Mouse (Mus musculus): ENCODE measurements around the gene Inafm1. TPM values are rescaled to one million over a fixed set of nuclear protein-coding genes. Genes with fewer than 3 reads are reported as not detected.
A peak's percentile ranks its signal among the peaks of the same experiment; 100 is the strongest.

Inafm1 gene
- total RNA-seq, 1 experiment, result 2.1 TPM

DNA sequence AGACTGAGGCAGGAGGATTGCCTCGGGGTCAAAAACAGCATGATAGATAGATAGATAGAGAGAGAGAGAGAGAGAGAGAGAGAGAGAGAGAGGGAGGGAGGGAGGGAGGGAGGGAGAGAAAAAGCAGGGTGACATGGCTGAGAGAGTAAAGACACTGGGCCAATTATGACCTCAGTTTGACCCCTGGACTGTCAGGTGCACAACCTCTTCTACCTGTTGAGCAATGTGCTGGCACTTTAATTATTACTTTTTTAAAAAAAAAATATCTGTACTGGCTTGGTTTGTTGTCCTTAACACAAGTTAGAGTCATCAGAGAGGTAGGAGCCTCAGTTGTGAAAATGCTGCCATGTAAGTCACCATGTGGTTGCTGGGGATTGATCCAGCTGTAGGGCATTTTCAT is 14.4 kb upstream of the Inafm1 start:
- no peak overlapping the region for H3K4me3 ChIP-seq (ENCODE audit: insufficient read depth in 1 of 2, low read depth in 1 of 2, low read length in 2 of 2, poor library complexity in 1 of 2, severe bottlenecking in 1 of 2)
- peaks cover 0 to 6% of the 10 kb centered on the region in 2 experiments; a peak in 2 of 4 replicates for H3K4me1 ChIP-seq (ENCODE audit: control insufficient read depth in 2 of 2, insufficient read depth in 2 of 2, low read length in 2 of 2, poor library complexity in 1 of 2)
- TF ChIP-seq MAFK (IDR thresholded peaks at IDR 0.05; ENCODE audit: insufficient read depth, low read depth, low read length) (no peak), ZNF384 (IDR thresholded peaks at IDR 0.05; ENCODE audit: low read depth, low read length) (no peak), HCFC1 (IDR thresholded peaks at IDR 0.05; ENCODE audit: borderline replicate concordance, insufficient read depth, low read length) (no peak), CHD2 (IDR thresholded peaks at IDR 0.05; ENCODE audit: low read depth, low read length) (no peak), ZC3H11A (IDR thresholded peaks at IDR 0.05; ENCODE audit: borderline replicate concordance, low read depth, low read length) (no peak)
- no peak overlapping the region for H3K9ac ChIP-seq (ENCODE audit: insufficient read depth, low read depth, low read length, poor library complexity, severe bottlenecking)
- H3K36me3 ChIP-seq (ENCODE audit: control insufficient read depth, insufficient read depth, low read length, poor library complexity, severe bottlenecking), result peaks cover 8% of the 10 kb centered on the region
- DNase-seq (ENCODE audit: low read depth, low spot score), result no peak
- in situ Hi-C loops (cut with MboI; ENCODE audit: low sequenced_read_pairs in 2 of 2, unreplicated experiment in 2 of 2), result no loop called here
- H3K9me3 ChIP-seq (ENCODE audit: control insufficient read depth, insufficient read depth, low read depth, low read length), result no peaks in the 10 kb centered on the region
- no peak overlapping the region for H3K27ac ChIP-seq (ENCODE audit: insufficient read depth, low read depth, low read length, poor library complexity, severe bottlenecking)

DNA sequence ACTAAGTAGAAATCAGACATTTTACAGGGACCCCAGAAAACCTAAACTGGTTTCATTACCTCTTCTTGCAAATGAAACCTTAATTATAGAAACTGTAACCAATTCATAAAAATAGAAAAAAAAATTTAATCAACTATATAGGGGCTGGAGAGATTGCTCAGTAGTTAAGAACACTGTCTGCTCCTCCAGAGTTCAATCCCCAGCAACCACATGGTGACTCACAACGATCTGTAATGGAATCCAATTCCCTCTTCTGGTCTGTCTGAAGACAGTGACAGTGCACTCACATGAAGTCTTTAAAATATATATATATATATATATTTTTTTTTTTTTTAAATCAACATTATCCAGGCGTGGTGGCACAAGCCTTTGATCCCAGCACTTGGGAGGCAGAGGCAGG is 13.6 kb upstream of the Inafm1 start:
- no peak for DNase-seq (ENCODE audit: low read depth, low spot score)
- TF ChIP-seq HCFC1 (IDR thresholded peaks at IDR 0.05; ENCODE audit: borderline replicate concordance, insufficient read depth, low read length), result no peak
- TF ChIP-seq ZNF384 (IDR thresholded peaks at IDR 0.05; ENCODE audit: low read depth, low read length), result no peak
- no peak for TF ChIP-seq MAFK (IDR thresholded peaks at IDR 0.05; ENCODE audit: insufficient read depth, low read depth, low read length)
- no peak for TF ChIP-seq ZC3H11A (IDR thresholded peaks at IDR 0.05; ENCODE audit: borderline replicate concordance, low read depth, low read length)
- TF ChIP-seq CHD2 (IDR thresholded peaks at IDR 0.05; ENCODE audit: low read depth, low read length), result no peak
- in situ Hi-C loops (cut with MboI; ENCODE audit: low sequenced_read_pairs in 2 of 2, unreplicated experiment in 2 of 2), result no loop called here
- Histone ChIP-seq H3K4me1 (ENCODE audit: control insufficient read depth in 2 of 2, insufficient read depth in 2 of 2, low read length in 2 of 2, poor library complexity in 1 of 2) (peaks cover 0 to 6% of the 10 kb centered on the region in 2 experiments; a peak in 2 of 4 replicates), H3K27ac (ENCODE audit: insufficient read depth, low read depth, low read length, poor library complexity, severe bottlenecking) (no peak overlapping the region; the same call in 1 of the 2 replicates), H3K4me3 (ENCODE audit: insufficient read depth in 1 of 2, low read depth in 1 of 2, low read length in 2 of 2, poor library complexity in 1 of 2, severe bottlenecking in 1 of 2) (peak overlapping the region; percentile 83 to 86), H3K9me3 (ENCODE audit: control insufficient read depth, insufficient read depth, low read depth, low read length) (no peaks in the 10 kb centered on the region), H3K9ac (ENCODE audit: insufficient read depth, low read depth, low read length, poor library complexity, severe bottlenecking) (peak overlapping the region; percentile 92; the same call in 1 of the 2 replicates), H3K36me3 (ENCODE audit: control insufficient read depth, insufficient read depth, low read length, poor library complexity, severe bottlenecking) (peaks cover 14% of the 10 kb centered on the region)

- TF ChIP-seq MAFK (IDR thresholded peaks at IDR 0.05; ENCODE audit: insufficient read depth, low read depth, low read length), result no peak
- 0 out of 2 replicates have a peak, but pooled peaks have one; percentile 42 for TF ChIP-seq HCFC1 (IDR thresholded peaks at IDR 0.05; ENCODE audit: borderline replicate concordance, insufficient read depth, low read length)
- TF ChIP-seq ZC3H11A (IDR thresholded peaks at IDR 0.05; ENCODE audit: borderline replicate concordance, low read depth, low read length), result no peak
- Histone ChIP-seq H3K36me3 (ENCODE audit: control insufficient read depth, insufficient read depth, low read length, poor library complexity, severe bottlenecking) (peaks cover 15% of the 10 kb centered on the region), H3K4me1 (ENCODE audit: control insufficient read depth in 2 of 2, insufficient read depth in 2 of 2, low read length in 2 of 2, poor library complexity in 1 of 2) (peaks cover 0 to 6% of the 10 kb centered on the region in 2 experiments; a peak in 2 of 4 replicates), H3K9me3 (ENCODE audit: control insufficient read depth, insufficient read depth, low read depth, low read length) (no peaks in the 10 kb centered on the region), H3K4me3 (ENCODE audit: insufficient read depth in 1 of 2, low read depth in 1 of 2, low read length in 2 of 2, poor library complexity in 1 of 2, severe bottlenecking in 1 of 2) (peak within 1 kb of the TSS; percentile 86 to 94), H3K27ac (ENCODE audit: insufficient read depth, low read depth, low read length, poor library complexity, severe bottlenecking) (peak within 1 kb of the TSS; percentile 99), H3K9ac (ENCODE audit: insufficient read depth, low read depth, low read length, poor library complexity, severe bottlenecking) (peak within 1 kb of the TSS; percentile 92)
- in situ Hi-C loops (cut with MboI; ENCODE audit: low sequenced_read_pairs in 2 of 2, unreplicated experiment in 2 of 2), result no loop called here
- DNase-seq (ENCODE audit: low read depth, low spot score), result peak; percentile 100
Measured at GRCm38 (mm10) chr7:16286026-16286961, 12.9 kb upstream of the Inafm1 start, which contains the start of gene Ccdc9. Gene Ccdc9, minus strand, starts transcription at chr7:16286795.

GRCm38 (mm10) chr7:16285450-16286025 is 12.1 kb upstream of the Inafm1 start:
- Histone ChIP-seq H3K9me3 (ENCODE audit: control insufficient read depth, insufficient read depth, low read depth, low read length) (no peaks in the 10 kb centered on the region), H3K4me3 (ENCODE audit: insufficient read depth in 1 of 2, low read depth in 1 of 2, low read length in 2 of 2, poor library complexity in 1 of 2, severe bottlenecking in 1 of 2) (peak overlapping the region; percentile 68 to 94), H3K4me1 (ENCODE audit: control insufficient read depth in 2 of 2, insufficient read depth in 2 of 2, low read length in 2 of 2, poor library complexity in 1 of 2) (peaks cover 0 to 6% of the 10 kb centered on the region in 2 experiments; a peak in 2 of 4 replicates), H3K27ac (ENCODE audit: insufficient read depth, low read depth, low read length, poor library complexity, severe bottlenecking) (peak overlapping the region; percentile 47), H3K9ac (ENCODE audit: insufficient read depth, low read depth, low read length, poor library complexity, severe bottlenecking) (no peak overlapping the region), H3K36me3 (ENCODE audit: control insufficient read depth, insufficient read depth, low read length, poor library complexity, severe bottlenecking) (peaks cover 20% of the 10 kb centered on the region)
- TF ChIP-seq HCFC1 (IDR thresholded peaks at IDR 0.05; ENCODE audit: borderline replicate concordance, insufficient read depth, low read length) (0 out of 2 replicates have a peak, but pooled peaks have one; percentile 56), CHD2 (IDR thresholded peaks at IDR 0.05; ENCODE audit: low read depth, low read length) (no peak)
- in situ Hi-C loops (cut with MboI; ENCODE audit: low sequenced_read_pairs in 2 of 2, unreplicated experiment in 2 of 2), result no loop called here
- DNase-seq (ENCODE audit: low read depth, low spot score), result peak; percentile 88
